Mouse (Mus musculus): ENCODE measurements around the gene Mylpf. TPM values are rescaled to one million over a fixed set of nuclear protein-coding genes. Genes with fewer than 3 reads are reported as not detected.
"Not testable (repeated sequence)": the region's sequence is repeated elsewhere in the genome, so short reads cannot be mapped to it uniquely, and the experiment has no call there.

Mylpf gene
- polyA plus RNA-seq, 1 experiment from 2014 or later, result 312 TPM

DNA sequence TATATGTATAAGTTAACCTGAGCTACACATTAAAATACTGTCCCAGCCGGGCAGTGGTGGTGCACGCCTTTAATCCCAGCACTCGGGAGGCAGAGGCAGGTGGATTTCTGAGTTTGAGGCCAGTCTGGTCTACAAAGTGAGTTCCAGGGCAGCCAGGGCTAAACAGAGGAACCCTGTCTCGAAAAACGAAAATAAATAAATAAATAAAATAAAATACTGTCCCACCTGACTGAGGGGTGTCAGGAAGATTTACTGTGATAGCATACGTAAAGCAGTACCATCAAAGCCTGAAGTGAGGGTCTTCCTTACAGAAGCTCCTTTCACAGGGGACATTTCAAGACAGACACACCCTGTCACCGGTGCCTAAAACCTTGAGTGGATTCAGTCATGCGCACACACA lies 41.8 kb downstream of the Mylpf start:
- H3K27me3 ChIP-seq (ENCODE audit: control insufficient read depth, insufficient read depth, low read length); H3K4me2 ChIP-seq (ENCODE audit: low read depth, low read length); H3K4me3 ChIP-seq (replicated peaks; ENCODE audit: low read length); H3K9me3 ChIP-seq (replicated peaks; ENCODE audit: control insufficient read depth, low read length); H3K36me3 ChIP-seq (ENCODE audit: control insufficient read depth, insufficient read depth, low read length); H3K27ac ChIP-seq (ENCODE audit: low read length); ATAC-seq (ENCODE audit: insufficient read depth, low FRiP score); H3K9ac ChIP-seq (ENCODE audit: low read length): not testable (repeated sequence)
- WGBS, result 90% methylated on average over 8 of the region's 8 CpGs
- peaks cover 17% of the 10 kb centered on the region for H3K4me1 ChIP-seq (ENCODE audit: control insufficient read depth, insufficient read depth, low read length)

DNA sequence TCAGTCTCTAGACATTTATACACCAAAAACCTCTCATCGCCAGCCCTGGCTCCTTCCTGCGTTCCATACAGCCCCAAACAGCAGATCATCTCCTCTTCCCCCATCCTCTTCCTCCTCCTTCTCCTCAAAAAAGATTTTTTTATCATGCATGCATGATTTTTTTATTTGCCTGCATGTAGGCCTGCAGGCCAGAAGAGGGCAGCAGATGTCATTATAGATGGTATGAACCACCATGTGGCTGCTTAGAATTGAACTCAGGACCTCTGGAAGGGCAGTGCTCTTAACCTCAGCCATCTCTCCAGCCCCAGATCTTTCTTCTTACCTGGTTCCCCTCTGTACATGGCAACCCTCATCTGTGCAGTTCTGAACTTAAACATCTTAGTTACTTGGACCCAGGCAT lies 43.7 kb downstream of the Mylpf start:
- Histone ChIP-seq H3K4me1 (ENCODE audit: control insufficient read depth, insufficient read depth, low read length) (peaks cover 9% of the 10 kb centered on the region), H3K4me3 (replicated peaks; ENCODE audit: low read length) (no peak overlapping the region), H3K27ac (ENCODE audit: low read length) (no peak overlapping the region), H3K9ac (ENCODE audit: low read length) (no peak overlapping the region), H3K27me3 (ENCODE audit: control insufficient read depth, insufficient read depth, low read length) (no peaks in the 10 kb centered on the region), H3K9me3 (replicated peaks; ENCODE audit: control insufficient read depth, low read length) (no peaks in the 10 kb centered on the region), H3K36me3 (ENCODE audit: control insufficient read depth, insufficient read depth, low read length) (no peaks in the 10 kb centered on the region), H3K4me2 (ENCODE audit: low read depth, low read length) (no peak overlapping the region)
- ATAC-seq (ENCODE audit: insufficient read depth, low FRiP score), result no peak
- WGBS, result 77% methylated on average over 2 of the region's 2 CpGs

DNA sequence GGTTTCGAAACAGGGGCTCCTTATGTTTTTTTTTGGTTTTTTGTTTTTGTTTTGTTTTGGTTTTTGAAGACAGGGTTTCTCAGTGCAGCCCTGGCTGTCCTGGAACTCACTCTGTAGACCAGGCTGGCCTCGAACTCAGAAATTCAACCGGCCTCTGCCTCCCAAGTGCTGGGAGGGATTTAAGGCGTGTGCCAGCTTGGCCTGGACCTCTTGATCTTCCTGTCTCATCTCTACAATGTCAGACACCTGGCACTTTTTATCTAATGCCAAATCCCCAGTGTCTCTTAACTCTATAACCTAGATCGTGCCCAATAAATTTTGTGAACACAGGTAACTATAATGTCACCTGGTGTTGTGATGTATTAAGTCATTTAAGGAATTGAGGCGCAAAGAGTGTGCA lies 44.7 kb downstream of the Mylpf start:
- Histone ChIP-seq H3K36me3 (ENCODE audit: control insufficient read depth, insufficient read depth, low read length) (no peaks in the 10 kb centered on the region), H3K9me3 (replicated peaks; ENCODE audit: control insufficient read depth, low read length) (no peaks in the 10 kb centered on the region), H3K4me1 (ENCODE audit: control insufficient read depth, insufficient read depth, low read length) (peaks cover 9% of the 10 kb centered on the region), H3K4me3 (replicated peaks; ENCODE audit: low read length) (peak overlapping the region; percentile 69), H3K9ac (ENCODE audit: low read length) (peak overlapping the region; percentile 86), H3K27me3 (ENCODE audit: control insufficient read depth, insufficient read depth, low read length) (no peaks in the 10 kb centered on the region), H3K4me2 (ENCODE audit: low read depth, low read length) (peak overlapping the region; percentile 97), H3K27ac (ENCODE audit: low read length) (peak overlapping the region; percentile 86)
- ATAC-seq (ENCODE audit: insufficient read depth, low FRiP score), result no peak
- 74% methylated on average over 6 of the region's 6 CpGs for WGBS

DNA sequence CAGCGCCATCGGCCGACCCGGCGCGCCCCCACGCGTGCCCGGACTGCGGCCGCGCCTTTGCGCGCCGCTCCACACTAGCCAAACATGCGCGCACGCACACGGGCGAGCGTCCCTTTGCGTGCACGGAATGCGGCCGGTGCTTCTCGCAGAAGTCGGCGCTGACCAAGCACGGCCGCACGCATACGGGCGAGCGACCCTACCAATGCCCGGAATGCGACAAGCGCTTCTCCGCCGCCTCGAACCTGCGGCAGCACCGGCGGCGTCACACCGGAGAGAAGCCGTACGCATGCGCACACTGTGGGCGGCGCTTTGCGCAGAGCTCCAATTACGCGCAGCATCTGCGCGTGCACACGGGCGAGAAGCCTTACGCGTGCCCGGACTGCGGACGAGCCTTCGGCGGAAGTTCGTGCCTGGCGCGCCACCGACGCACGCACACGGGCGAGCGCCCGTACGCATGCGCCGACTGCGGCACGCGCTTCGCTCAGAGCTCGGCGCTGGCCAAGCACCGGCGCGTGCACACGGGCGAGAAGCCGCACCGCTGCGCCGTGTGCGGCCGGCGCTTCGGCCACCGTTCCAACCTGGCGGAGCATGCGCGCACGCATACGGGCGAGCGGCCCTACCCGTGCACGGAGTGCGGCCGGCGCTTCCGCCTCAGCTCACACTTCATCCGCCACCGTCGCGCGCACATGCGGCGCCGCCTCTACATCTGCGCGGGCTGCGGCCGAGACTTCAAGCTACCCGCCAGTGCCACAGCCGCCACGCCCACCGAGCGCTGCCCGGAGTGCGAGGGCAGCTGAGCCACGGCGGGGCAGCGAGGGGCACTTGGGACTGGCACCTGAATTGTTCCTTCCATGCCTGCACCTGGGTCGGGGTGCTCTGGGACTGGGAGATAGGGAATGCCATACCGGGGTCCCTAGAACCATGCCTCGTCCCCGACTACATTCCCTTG lies 45.4 kb downstream of the Mylpf start:
- peak overlapping the region; percentile 87 for H3K9ac ChIP-seq (ENCODE audit: low read length)
- peak overlapping the region; percentile 69 for H3K4me3 ChIP-seq (replicated peaks; ENCODE audit: low read length)
- H3K36me3 ChIP-seq (ENCODE audit: control insufficient read depth, insufficient read depth, low read length), result no peaks in the 10 kb centered on the region
- no peaks in the 10 kb centered on the region for H3K9me3 ChIP-seq (replicated peaks; ENCODE audit: control insufficient read depth, low read length)
- H3K27ac ChIP-seq (ENCODE audit: low read length), result peak overlapping the region; percentile 90
- peaks cover 9% of the 10 kb centered on the region for H3K4me1 ChIP-seq (ENCODE audit: control insufficient read depth, insufficient read depth, low read length)
- ATAC-seq (ENCODE audit: insufficient read depth, low FRiP score), result peak; percentile 94
- H3K27me3 ChIP-seq (ENCODE audit: control insufficient read depth, insufficient read depth, low read length), result no peaks in the 10 kb centered on the region
- under 1% methylated on average over 136 of the region's 136 CpGs for WGBS
- H3K4me2 ChIP-seq (ENCODE audit: low read depth, low read length), result peak overlapping the region; percentile 97

DNA sequence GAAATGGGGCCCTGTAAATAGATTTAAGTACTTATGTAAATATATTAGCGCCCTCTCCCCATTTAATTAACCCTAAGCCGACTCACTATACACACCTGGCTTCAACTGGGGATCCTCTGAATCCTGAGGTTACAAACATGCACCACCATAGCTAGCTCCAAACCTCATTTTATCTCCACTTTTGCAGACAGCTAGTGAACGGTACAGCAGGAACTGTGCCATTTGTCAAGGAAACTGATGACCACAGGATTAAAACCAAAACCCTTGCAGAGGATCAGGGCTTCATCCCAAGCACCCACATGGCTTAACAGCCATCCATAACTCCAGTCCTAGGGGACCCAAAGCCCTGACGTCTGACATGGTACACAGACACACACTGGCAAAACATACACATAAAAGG lies 46.3 kb downstream of the Mylpf start:
- whole genome bisulfite sequencing, result 12% methylated on average over 4 of the region's 4 CpGs
- H3K36me3 ChIP-seq (ENCODE audit: control insufficient read depth, insufficient read depth, low read length), result no peaks in the 10 kb centered on the region
- peak overlapping the region; percentile 97 for H3K4me2 ChIP-seq (ENCODE audit: low read depth, low read length)
- no peak for ATAC-seq (ENCODE audit: insufficient read depth, low FRiP score)
- peak overlapping the region; percentile 87 for H3K9ac ChIP-seq (ENCODE audit: low read length)
- H3K27ac ChIP-seq (ENCODE audit: low read length), result peak overlapping the region; percentile 90; the same call in 1 of the 2 replicates
- peak overlapping the region; percentile 69 for H3K4me3 ChIP-seq (replicated peaks; ENCODE audit: low read length)
- no peaks in the 10 kb centered on the region for H3K27me3 ChIP-seq (ENCODE audit: control insufficient read depth, insufficient read depth, low read length)
- H3K4me1 ChIP-seq (ENCODE audit: control insufficient read depth, insufficient read depth, low read length), result peaks cover 9% of the 10 kb centered on the region
- no peaks in the 10 kb centered on the region for H3K9me3 ChIP-seq (replicated peaks; ENCODE audit: control insufficient read depth, low read length)

DNA sequence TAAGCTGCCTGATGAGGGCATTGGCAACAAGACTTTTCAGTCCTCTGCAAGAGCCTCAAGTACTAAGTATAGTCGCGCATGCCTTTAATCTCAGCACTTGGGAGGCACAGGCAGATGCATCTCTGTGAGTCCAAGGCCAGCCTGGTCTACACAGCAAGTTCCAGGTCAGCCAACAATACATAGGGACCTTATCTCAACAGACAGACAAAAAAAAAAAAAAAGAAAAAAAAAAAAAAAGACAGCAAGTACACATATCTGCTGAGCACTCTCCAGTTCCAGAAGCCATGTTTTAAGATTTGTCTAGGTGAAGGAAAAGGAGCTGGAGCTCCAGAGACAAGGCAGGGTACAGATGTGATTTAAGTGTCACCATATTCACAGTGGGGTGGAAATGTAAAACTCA lies 47.3 kb downstream of the Mylpf start:
- Histone ChIP-seq H3K4me3 (replicated peaks; ENCODE audit: low read length) (no peak overlapping the region), H3K27me3 (ENCODE audit: control insufficient read depth, insufficient read depth, low read length) (no peaks in the 10 kb centered on the region), H3K27ac (ENCODE audit: low read length) (no peak overlapping the region), H3K9ac (ENCODE audit: low read length) (no peak overlapping the region), H3K36me3 (ENCODE audit: control insufficient read depth, insufficient read depth, low read length) (no peaks in the 10 kb centered on the region), H3K4me1 (ENCODE audit: control insufficient read depth, insufficient read depth, low read length) (peaks cover 11% of the 10 kb centered on the region), H3K9me3 (replicated peaks; ENCODE audit: control insufficient read depth, low read length) (no peaks in the 10 kb centered on the region), H3K4me2 (ENCODE audit: low read depth, low read length) (no peak overlapping the region)
- 82% methylated on average over 2 of the region's 2 CpGs for WGBS
- ATAC-seq (ENCODE audit: insufficient read depth, low FRiP score), result no peak

DNA sequence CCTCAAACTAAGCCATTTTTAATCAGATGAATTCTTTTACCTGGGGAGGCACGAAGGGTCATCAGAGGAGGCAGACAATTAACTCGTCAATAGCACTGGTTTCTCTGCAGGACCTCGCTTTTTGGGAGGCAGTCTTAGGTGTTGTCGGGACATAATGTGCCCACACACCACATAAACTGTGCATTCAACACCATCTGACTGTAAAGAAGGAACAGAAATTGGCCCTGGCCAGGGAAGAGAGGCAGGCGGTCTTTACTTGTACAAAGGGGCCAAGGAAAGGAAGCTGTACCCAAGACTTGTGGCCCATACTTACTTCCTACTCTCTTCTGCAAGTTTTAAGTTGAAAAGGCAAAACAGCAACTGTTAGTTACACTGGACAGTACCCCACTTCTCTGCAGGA lies 47.8 kb downstream of the Mylpf start:
- Histone ChIP-seq H3K9ac (ENCODE audit: low read length) (no peak overlapping the region), H3K4me3 (replicated peaks; ENCODE audit: low read length) (no peak overlapping the region), H3K36me3 (ENCODE audit: control insufficient read depth, insufficient read depth, low read length) (no peaks in the 10 kb centered on the region), H3K4me1 (ENCODE audit: control insufficient read depth, insufficient read depth, low read length) (peaks cover 13% of the 10 kb centered on the region), H3K27ac (ENCODE audit: low read length) (no peak overlapping the region), H3K27me3 (ENCODE audit: control insufficient read depth, insufficient read depth, low read length) (no peaks in the 10 kb centered on the region), H3K9me3 (replicated peaks; ENCODE audit: control insufficient read depth, low read length) (no peaks in the 10 kb centered on the region), H3K4me2 (ENCODE audit: low read depth, low read length) (no peak overlapping the region)
- no peak for ATAC-seq (ENCODE audit: insufficient read depth, low FRiP score)
- WGBS, result 86% methylated on average over 5 of the region's 5 CpGs

DNA sequence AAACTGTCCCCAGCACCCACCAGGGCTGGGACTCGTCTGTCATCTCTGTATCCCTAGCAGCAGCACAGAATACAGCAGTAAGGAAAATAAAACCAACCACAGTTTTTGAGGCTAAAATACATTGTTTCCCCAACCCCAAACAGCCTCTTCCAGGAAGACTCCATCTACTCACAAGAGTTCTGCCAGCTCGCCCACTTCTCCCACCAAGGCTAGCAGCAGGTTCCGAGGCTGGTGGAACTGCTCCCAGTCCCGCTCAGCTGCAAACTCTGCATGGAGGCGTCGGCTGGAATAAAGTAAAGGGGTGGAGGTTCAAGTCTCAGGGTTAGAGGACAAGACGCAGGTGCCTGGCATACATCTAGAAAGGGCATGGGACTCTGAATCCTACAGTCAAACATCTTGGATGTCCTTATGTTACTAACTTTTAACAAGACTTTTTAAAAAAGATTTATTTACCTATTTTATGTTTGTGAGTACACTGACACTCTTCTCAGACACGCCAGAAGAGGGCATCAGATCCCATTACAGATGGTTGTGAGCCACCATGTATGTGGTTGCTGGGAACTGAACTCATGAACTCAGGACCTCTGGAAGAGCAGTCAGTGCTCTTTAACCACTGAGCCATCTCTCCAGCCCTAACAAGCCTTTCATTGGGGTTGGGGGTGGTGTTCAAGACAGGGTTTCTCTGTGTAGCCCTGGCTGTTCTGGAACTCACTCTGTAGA lies 50.7 kb downstream of the Mylpf start:
- Histone ChIP-seq H3K4me2 (ENCODE audit: low read depth, low read length) (peak overlapping the region; percentile 93), H3K4me1 (ENCODE audit: control insufficient read depth, insufficient read depth, low read length) (peaks cover 10% of the 10 kb centered on the region), H3K4me3 (replicated peaks; ENCODE audit: low read length) (peak overlapping the region; percentile 63), H3K36me3 (ENCODE audit: control insufficient read depth, insufficient read depth, low read length) (no peaks in the 10 kb centered on the region), H3K9me3 (replicated peaks; ENCODE audit: control insufficient read depth, low read length) (no peaks in the 10 kb centered on the region), H3K27ac (ENCODE audit: low read length) (no peak overlapping the region), H3K27me3 (ENCODE audit: control insufficient read depth, insufficient read depth, low read length) (no peaks in the 10 kb centered on the region), H3K9ac (ENCODE audit: low read length) (peak overlapping the region; percentile 79; the same call in 1 of the 2 replicates)
- ATAC-seq (ENCODE audit: insufficient read depth, low FRiP score), result no peak
- 70% methylated on average over 8 of the region's 8 CpGs for WGBS

Measured in stomach, embryonic 16.5 days (tissue).